Mouse (Mus musculus) frontal cortex, adult (tissue): ENCODE results near the gene Smim15.
A peak's percentile ranks its signal among the peaks of the same experiment; 100 is the strongest.

Experiments
- ATAC-seq: cut with Nextera tagmentation; 2 replicates; pipeline ENCODE4 v1.9.2; 2017; ENCODE audit warnings: mild to moderate bottlenecking, moderate library complexity, mixed read lengths; ENCODE audit not compliant: low TSS enrichment

Gene Smim15

GRCm38 (mm10) chr13:108062900-108063299 lies 18.7 kb downstream of the Smim15 start:
- ATAC-seq, result no peak

- no peak for ATAC-seq
These were observed 19.3 kb downstream of the Smim15 start for GRCm38 (mm10) chr13:108063374-108064134.

- ATAC-seq, result no peak
These were observed 20.1 kb downstream of the Smim15 start for GRCm38 (mm10) chr13:108064331-108064730.

- no peak for ATAC-seq
These were observed 21.8 kb downstream of the Smim15 start for GRCm38 (mm10) chr13:108066021-108066420.

GRCm38 (mm10) chr13:108069151-108069550 lies 24.9 kb downstream of the Smim15 start:
- ATAC-seq, result no peak

GRCm38 (mm10) chr13:108070171-108070570 lies 25.9 kb downstream of the Smim15 start:
- ATAC-seq, result no peak

- ATAC-seq, result peak; percentile 65
These were observed 33.2 kb downstream of the Smim15 start for GRCm38 (mm10) chr13:108077476-108077875.

- peak; percentile 47; the same call in 1 of the 2 replicates for ATAC-seq
These were observed 33.7 kb downstream of the Smim15 start for GRCm38 (mm10) chr13:108077901-108078300.

GRCm38 (mm10) chr13:108084086-108084485 lies 39.8 kb downstream of the Smim15 start:
- no peak for ATAC-seq

- ATAC-seq, result peak; percentile 95
These were observed 41.8 kb downstream of the Smim15 start for GRCm38 (mm10) chr13:108086036-108086435.

- no peak for ATAC-seq
These were observed 42.5 kb downstream of the Smim15 start for GRCm38 (mm10) chr13:108086724-108087123.

GRCm38 (mm10) chr13:108092290-108092689 lies 48.0 kb downstream of the Smim15 start:
- ATAC-seq, result no peak

GRCm38 (mm10) chr13:108094681-108095080 lies 50.4 kb downstream of the Smim15 start:
- no peak for ATAC-seq

- peak; percentile 96 for ATAC-seq
These were observed 51.4 kb downstream of the Smim15 start for GRCm38 (mm10) chr13:108095617-108096016.

GRCm38 (mm10) chr13:108096446-108096845 lies 52.2 kb downstream of the Smim15 start:
- no peak for ATAC-seq
